Mouse (Mus musculus) heart, embryonic 11.5 days (tissue): ENCODE results near the gene Urod. TPM values are rescaled to one million over a fixed set of nuclear protein-coding genes. Genes with fewer than 3 reads are reported as not detected.

Source experiments
- ATAC-seq: fragments of 200-750 bp; cut with Nextera tagmentation; replicated peaks from 2 replicates; pipeline ENCODE4 v1.8.0; 2017; ENCODE audit warnings: moderate library complexity; ENCODE audit not compliant: insufficient number of reproducible peaks, low FRiP score, low TSS enrichment
- H3K27ac ChIP-seq: fragments of 300-500 bp; sonication (generic); 2 replicates; pipeline ENCODE4 v1.5.1; 2014; ENCODE audit warnings: mild to moderate bottlenecking, low read depth, low read length
- H3K27me3 ChIP-seq: fragments of 300-500 bp; sonication (generic); 2 replicates; pipeline ENCODE4 v1.6.1; 2014; ENCODE audit warnings: mild to moderate bottlenecking, low read length, mixed read lengths; ENCODE audit not compliant: control insufficient read depth, insufficient read depth
- H3K36me3 ChIP-seq: fragments of 300-500 bp; sonication (generic); 2 replicates; pipeline ENCODE4 v1.6.1; 2014; ENCODE audit warnings: mild to moderate bottlenecking, low read length, moderate library complexity, mixed read lengths; ENCODE audit not compliant: control insufficient read depth, insufficient read depth
- H3K4me1 ChIP-seq: fragments of 300-500 bp; sonication (generic); 2 replicates; pipeline ENCODE4 v1.6.1; 2014; ENCODE audit warnings: low read length; ENCODE audit not compliant: control insufficient read depth, insufficient read depth
- H3K4me2 ChIP-seq: fragments of 300-500 bp; sonication (generic); 2 replicates; pipeline ENCODE4 v1.6.1; 2014; ENCODE audit warnings: mild to moderate bottlenecking, moderate library complexity
- H3K4me3 ChIP-seq: fragments of 300-500 bp; sonication (generic); 2 replicates; pipeline ENCODE4 v1.5.1; 2014; ENCODE audit warnings: low read depth, low read length
- H3K9ac ChIP-seq: fragments of 300-500 bp; sonication (generic); 2 replicates; pipeline ENCODE4 v1.6.1; 2014; ENCODE audit warnings: mild to moderate bottlenecking, low read depth, low read length, moderate library complexity
- H3K9me3 ChIP-seq: fragments of 300-500 bp; sonication (generic); replicated peaks from 2 replicates; pipeline ENCODE4 v1.6.1; 2016; ENCODE audit warnings: low read length; ENCODE audit not compliant: control insufficient read depth
- WGBS: fragments of 180-500 bp; shearing (Covaris S2); extraction: QIAGEN DNeasy Blood & Tissue Kit; methylation state at CpG from one replicate; pipeline ENCODE4 v1.1.7; 2014; ENCODE audit not compliant: insufficient replicate concordance; 5-methylcytosine and 5-hydroxymethylcytosine counted together
- polyA plus RNA-seq: library from polyadenylated mRNA; unstranded; fragments of >200 nt; fragmentation: Nextera tagmentation; extraction: Ambion mirVana; gene quantifications from 2 replicates; pipeline ENCODE4 v1.2.1, GENCODE M21; 2014

The Urod gene
- polyA plus RNA-seq, 1 experiment from 2014 or later, result 140 TPM

- Histone ChIP-seq H3K4me3 (no peak overlapping the region), H3K4me2 (no peak overlapping the region), H3K27ac (no peak overlapping the region), H3K9me3 (no peaks in the 10 kb centered on the region), H3K4me1 (peaks cover 6% of the 10 kb centered on the region; the same call in 1 of the 2 replicates), H3K9ac (no peak overlapping the region), H3K27me3 (no peaks in the 10 kb centered on the region), H3K36me3 (peaks cover 8% of the 10 kb centered on the region; the same call in 1 of the 2 replicates)
- no peak for ATAC-seq
- 84% methylated on average over 7 of the region's 7 CpGs for WGBS
Measured at GRCm38 (mm10) chr4:117018327-117018726, 24.1 kb upstream of the Urod start.

- WGBS, result 83% methylated on average over 2 of the region's 2 CpGs
- H3K27ac ChIP-seq, result no peak overlapping the region
- H3K9ac ChIP-seq, result no peak overlapping the region
Measured at GRCm38 (mm10) chr4:117017738-117018137, 23.5 kb upstream of the Urod start.

GRCm38 (mm10) chr4:117014901-117015415, 20.7 kb upstream of the Urod start:
- 52% methylated on average over 4 of the region's 4 CpGs for WGBS
- no peak overlapping the region for H3K4me3 ChIP-seq
- H3K4me1 ChIP-seq, result peaks cover under 1% of the 10 kb centered on the region; the same call in 1 of the 2 replicates
- no peaks in the 10 kb centered on the region for H3K36me3 ChIP-seq
- H3K27ac ChIP-seq, result no peak overlapping the region
- no peak overlapping the region for H3K9ac ChIP-seq
- ATAC-seq, result no peak
- no peak overlapping the region for H3K4me2 ChIP-seq
- no peaks in the 10 kb centered on the region for H3K27me3 ChIP-seq
- no peaks in the 10 kb centered on the region for H3K9me3 ChIP-seq

More at GRCm38 (mm10) chr4:117017738-117018137, 23.5 kb upstream of the Urod start:
- H3K9me3 ChIP-seq, result no peaks in the 10 kb centered on the region
- H3K4me1 ChIP-seq, result peaks cover 6% of the 10 kb centered on the region; the same call in 1 of the 2 replicates
- H3K4me2 ChIP-seq, result no peak overlapping the region
- ATAC-seq, result no peak
- peaks cover 4% of the 10 kb centered on the region; the same call in 1 of the 2 replicates for H3K36me3 ChIP-seq
- no peak overlapping the region for H3K4me3 ChIP-seq
- H3K27me3 ChIP-seq, result no peaks in the 10 kb centered on the region

GRCm38 (mm10) chr4:117013596-117013995, 19.4 kb upstream of the Urod start:
- ATAC-seq, result no peak
- no peaks in the 10 kb centered on the region for H3K9me3 ChIP-seq
- no peaks in the 10 kb centered on the region for H3K4me1 ChIP-seq
- H3K4me3 ChIP-seq, result no peak overlapping the region
- H3K27me3 ChIP-seq, result no peaks in the 10 kb centered on the region
- no peak overlapping the region for H3K4me2 ChIP-seq
- WGBS, result 85% methylated on average over 6 of the region's 6 CpGs
- H3K27ac ChIP-seq, result no peak overlapping the region
- no peak overlapping the region for H3K9ac ChIP-seq
- H3K36me3 ChIP-seq, result no peaks in the 10 kb centered on the region

GRCm38 (mm10) chr4:117010231-117010630, 16.0 kb upstream of the Urod start:
- H3K36me3 ChIP-seq, result no peaks in the 10 kb centered on the region
- H3K4me2 ChIP-seq, result no peak overlapping the region
- no peak overlapping the region for H3K9ac ChIP-seq
- no peak overlapping the region for H3K27ac ChIP-seq
- H3K4me3 ChIP-seq, result no peak overlapping the region
- no peak for ATAC-seq
- WGBS, result 78% methylated on average over 5 of the region's 5 CpGs
- H3K27me3 ChIP-seq, result no peaks in the 10 kb centered on the region
- H3K9me3 ChIP-seq, result no peaks in the 10 kb centered on the region
- no peaks in the 10 kb centered on the region for H3K4me1 ChIP-seq

- Histone ChIP-seq H3K4me1 (no peaks in the 10 kb centered on the region), H3K36me3 (no peaks in the 10 kb centered on the region), H3K4me2 (no peak overlapping the region), H3K27me3 (no peaks in the 10 kb centered on the region), H3K4me3 (no peak overlapping the region), H3K9me3 (no peaks in the 10 kb centered on the region), H3K9ac (no peak overlapping the region), H3K27ac (no peak overlapping the region)
- ATAC-seq, result no peak
- 65% methylated on average over 3 of the region's 3 CpGs for WGBS
Measured at GRCm38 (mm10) chr4:117007058-117007457, 12.8 kb upstream of the Urod start.

- no peak for ATAC-seq
- Histone ChIP-seq H3K27me3 (no peaks in the 10 kb centered on the region), H3K4me2 (no peak overlapping the region), H3K9me3 (no peaks in the 10 kb centered on the region), H3K4me3 (no peak overlapping the region), H3K27ac (no peak overlapping the region), H3K36me3 (no peaks in the 10 kb centered on the region), H3K9ac (no peak overlapping the region), H3K4me1 (no peaks in the 10 kb centered on the region)
- WGBS, result 67% methylated on average over 7 of the region's 7 CpGs
Measured at GRCm38 (mm10) chr4:117005611-117006400, 11.6 kb upstream of the Urod start.

- Histone ChIP-seq H3K27ac (no peak overlapping the region), H3K36me3 (peaks cover 3% of the 10 kb centered on the region; the same call in 1 of the 2 replicates), H3K9ac (no peak overlapping the region), H3K4me2 (no peak overlapping the region), H3K27me3 (no peaks in the 10 kb centered on the region), H3K4me1 (no peaks in the 10 kb centered on the region), H3K9me3 (no peaks in the 10 kb centered on the region), H3K4me3 (no peak overlapping the region)
- WGBS, result 82% methylated on average over 4 of the region's 4 CpGs
- no peak for ATAC-seq
Measured at GRCm38 (mm10) chr4:117004649-117005048, 10.4 kb upstream of the Urod start.
